Mouse (Mus musculus) forebrain, embryonic 11.5 days (tissue): Measurements from ENCODE around the gene Paxx. TPM values are rescaled to one million over a fixed set of nuclear protein-coding genes. Genes with fewer than 3 reads are reported as not detected.

Source experiments
- ATAC-seq: fragments of 200-750 bp; cut with Nextera tagmentation; replicated peaks from 2 replicates; pipeline ENCODE4 v1.8.0; 2017; ENCODE audit warnings: moderate TSS enrichment; ENCODE audit not compliant: low FRiP score
- DNase-seq: peaks from one replicate; pipeline ENCODE4 v3.0.0-alpha.2; 2017; ENCODE audit warnings: low spot score
- H3K27ac ChIP-seq: fragments of 300-500 bp; sonication (generic); 2 replicates; pipeline ENCODE4 v1.5.1; 2014; ENCODE audit warnings: low read depth, low read length
- H3K27me3 ChIP-seq: fragments of 300-500 bp; sonication (generic); 2 replicates; pipeline ENCODE4 v1.6.1; 2014; ENCODE audit warnings: mild to moderate bottlenecking, low read length, mixed read lengths; ENCODE audit not compliant: control insufficient read depth, insufficient read depth
- H3K36me3 ChIP-seq: fragments of 300-500 bp; sonication (generic); 2 replicates; pipeline ENCODE4 v1.6.1; 2014; ENCODE audit warnings: mild to moderate bottlenecking, low read length, moderate library complexity, mixed read lengths; ENCODE audit not compliant: control insufficient read depth, insufficient read depth
- H3K4me1 ChIP-seq: fragments of 300-500 bp; sonication (generic); replicated peaks from 2 replicates; pipeline ENCODE4 v1.6.1; 2014; ENCODE audit warnings: low read length, mixed read lengths; ENCODE audit not compliant: control insufficient read depth, insufficient read depth
- H3K4me2 ChIP-seq: fragments of 300-500 bp; sonication (generic); 2 replicates; pipeline ENCODE4 v1.6.1; 2014; ENCODE audit warnings: low read depth, mild to moderate bottlenecking, low read length, moderate library complexity, mixed read lengths; ENCODE audit not compliant: severe bottlenecking
- H3K4me3 ChIP-seq: fragments of 300-500 bp; sonication (generic); 2 replicates; pipeline ENCODE4 v1.5.1; 2014; ENCODE audit warnings: low read depth, low read length
- H3K9ac ChIP-seq: fragments of 300-500 bp; sonication (generic); 2 replicates; pipeline ENCODE4 v1.6.1; 2014; ENCODE audit warnings: low read length
- H3K9me3 ChIP-seq: fragments of 300-500 bp; sonication (generic); 2 replicates; pipeline ENCODE4 v1.6.1; 2016; ENCODE audit warnings: low read length, mixed read lengths; ENCODE audit not compliant: control insufficient read depth
- WGBS: fragments of 180-500 bp; shearing (Covaris S2); extraction: QIAGEN DNeasy Blood & Tissue Kit; methylation state at CpG from one replicate; pipeline ENCODE4 v1.1.7; 2014; 5-methylcytosine and 5-hydroxymethylcytosine counted together
- polyA plus RNA-seq: library from polyadenylated mRNA; unstranded; fragments of >200 nt; fragmentation: Nextera tagmentation; extraction: Ambion mirVana; gene quantifications from 2 replicates; pipeline ENCODE4 v1.2.1, GENCODE M21; 2014

The Paxx gene
- polyA plus RNA-seq, 1 experiment from 2014 or later, result 22.9 TPM

- peak within 1 kb of the TSS; percentile 96 for H3K9ac ChIP-seq
- DNase-seq, result peak; percentile 97
- peaks cover 7% of the 10 kb centered on the region; the same call in 1 of the 2 replicates for H3K4me1 ChIP-seq
- 1% methylated on average over 40 of the region's 44 CpGs for WGBS
- no peaks in the 10 kb centered on the region for H3K36me3 ChIP-seq
- H3K4me3 ChIP-seq, result peak within 1 kb of the TSS; percentile 87
- H3K9me3 ChIP-seq, result no peaks in the 10 kb centered on the region
- H3K4me2 ChIP-seq, result peak within 1 kb of the TSS; percentile 75
- H3K27me3 ChIP-seq, result no peaks in the 10 kb centered on the region
- peak within 1 kb of the TSS; percentile 37 for H3K27ac ChIP-seq
- peak; percentile 87 for ATAC-seq
Observed at GRCm38 (mm10) chr2:25500576-25501405, 39.9 kb upstream of the Paxx start, which contains the start of gene Fbxw5. Gene Fbxw5 (plus strand): TSS chr2:25500750.

- Histone ChIP-seq H3K9me3 (no peaks in the 10 kb centered on the region), H3K9ac (peak overlapping the region; percentile 57; the same call in 1 of the 2 replicates), H3K27me3 (no peaks in the 10 kb centered on the region), H3K36me3 (no peaks in the 10 kb centered on the region), H3K27ac (no peak overlapping the region), H3K4me1 (peaks cover 7% of the 10 kb centered on the region; the same call in 1 of the 2 replicates), H3K4me3 (peak overlapping the region; percentile 87), H3K4me2 (peak overlapping the region; percentile 53)
- 76% methylated on average over 6 of the region's 6 CpGs for WGBS
- peak; percentile 41 for ATAC-seq
- no peak for DNase-seq
Observed at GRCm38 (mm10) chr2:25500071-25500575, 39.2 kb upstream of the Paxx start.

GRCm38 (mm10) chr2:25498622-25499478 lies 38.0 kb upstream of the Paxx start:
- Histone ChIP-seq H3K9me3 (no peaks in the 10 kb centered on the region), H3K4me3 (no peak overlapping the region), H3K9ac (no peak overlapping the region), H3K27me3 (no peaks in the 10 kb centered on the region), H3K4me1 (peaks cover 7% of the 10 kb centered on the region; the same call in 1 of the 2 replicates), H3K4me2 (no peak overlapping the region), H3K36me3 (no peaks in the 10 kb centered on the region), H3K27ac (no peak overlapping the region)
- WGBS, result 74% methylated on average over 15 of the region's 15 CpGs
- ATAC-seq (no peak), DNase-seq (no peak)

- peaks cover 7% of the 10 kb centered on the region; the same call in 1 of the 2 replicates for H3K4me1 ChIP-seq
- no peaks in the 10 kb centered on the region for H3K27me3 ChIP-seq
- H3K4me3 ChIP-seq, result no peak overlapping the region
- H3K36me3 ChIP-seq, result no peaks in the 10 kb centered on the region
- no peak overlapping the region for H3K27ac ChIP-seq
- H3K9me3 ChIP-seq, result no peaks in the 10 kb centered on the region
- DNase-seq (no peak), ATAC-seq (no peak)
- 66% methylated on average over 6 of the region's 6 CpGs for WGBS
- no peak overlapping the region for H3K4me2 ChIP-seq
- no peak overlapping the region; the same call in 1 of the 2 replicates for H3K9ac ChIP-seq
Observed at GRCm38 (mm10) chr2:25497846-25498575, 37.1 kb upstream of the Paxx start.

GRCm38 (mm10) chr2:25496462-25496861 lies 35.6 kb upstream of the Paxx start:
- H3K27me3 ChIP-seq, result no peaks in the 10 kb centered on the region
- H3K9me3 ChIP-seq, result no peaks in the 10 kb centered on the region
- 0 out of 2 replicates have a peak, but pooled peaks cover 3% of the 10 kb centered on the region for H3K4me1 ChIP-seq
- no peak for DNase-seq
- WGBS, result 39% methylated on average over 4 of the region's 4 CpGs
- H3K9ac ChIP-seq, result no peak overlapping the region
- no peak overlapping the region for H3K4me3 ChIP-seq
- no peaks in the 10 kb centered on the region for H3K36me3 ChIP-seq
- H3K27ac ChIP-seq, result no peak overlapping the region
- no peak for ATAC-seq
- H3K4me2 ChIP-seq, result no peak overlapping the region

GRCm38 (mm10) chr2:25493476-25493961 lies 32.6 kb upstream of the Paxx start, which contains the start of gene Lcn12:
Gene Lcn12 (minus strand): TSS chr2:25493911.
- no peaks in the 10 kb centered on the region for H3K9me3 ChIP-seq
- no peak for DNase-seq
- no peaks in the 10 kb centered on the region for H3K27me3 ChIP-seq
- no peak for ATAC-seq
- H3K4me1 ChIP-seq, result no peaks in the 10 kb centered on the region
- H3K4me2 ChIP-seq, result no peak within 1 kb of the TSS
- H3K4me3 ChIP-seq, result no peak within 1 kb of the TSS
- WGBS, result 87% methylated on average over 5 of the region's 5 CpGs
- no peak within 1 kb of the TSS for H3K9ac ChIP-seq
- H3K36me3 ChIP-seq, result no peaks in the 10 kb centered on the region
- no peak within 1 kb of the TSS for H3K27ac ChIP-seq

GRCm38 (mm10) chr2:25492988-25493387 lies 32.1 kb upstream of the Paxx start:
- Histone ChIP-seq H3K4me2 (no peak overlapping the region), H3K4me3 (no peak overlapping the region), H3K9me3 (no peaks in the 10 kb centered on the region), H3K36me3 (no peaks in the 10 kb centered on the region), H3K4me1 (no peaks in the 10 kb centered on the region), H3K9ac (no peak overlapping the region), H3K27me3 (no peaks in the 10 kb centered on the region), H3K27ac (no peak overlapping the region)
- ATAC-seq (no peak), DNase-seq (no peak)
- 81% methylated on average over 5 of the region's 5 CpGs for WGBS

- Histone ChIP-seq H3K9me3 (no peaks in the 10 kb centered on the region), H3K9ac (no peak overlapping the region), H3K27me3 (no peaks in the 10 kb centered on the region), H3K4me3 (no peak overlapping the region), H3K27ac (no peak overlapping the region), H3K36me3 (no peaks in the 10 kb centered on the region), H3K4me1 (no peaks in the 10 kb centered on the region), H3K4me2 (no peak overlapping the region)
- DNase-seq (no peak), ATAC-seq (no peak)
- 81% methylated on average over 7 of the region's 7 CpGs for WGBS
Observed at GRCm38 (mm10) chr2:25488671-25489068, 27.8 kb upstream of the Paxx start.
